Mouse (Mus musculus) lung, adult 2 months (tissue): ENCODE measurements around the gene Slc13a5.

ENCODE experiments used
- CTCF ChIP-seq: fragments of 200-500 bp; IDR thresholded peaks from 2 replicates; pipeline ENCODE4 v1.5.1; 2011; ENCODE audit warnings: mild to moderate bottlenecking, low read length, control low read depth; ENCODE audit not compliant: insufficient read depth
- POLR2A ChIP-seq: fragments of 200-500 bp; IDR thresholded peaks from 2 replicates; pipeline ENCODE4 v1.6.1; 2011; ENCODE audit warnings: low read depth, mild to moderate bottlenecking, control low read depth, low read length, borderline replicate concordance; ENCODE audit errors: extremely low read depth

DNA sequence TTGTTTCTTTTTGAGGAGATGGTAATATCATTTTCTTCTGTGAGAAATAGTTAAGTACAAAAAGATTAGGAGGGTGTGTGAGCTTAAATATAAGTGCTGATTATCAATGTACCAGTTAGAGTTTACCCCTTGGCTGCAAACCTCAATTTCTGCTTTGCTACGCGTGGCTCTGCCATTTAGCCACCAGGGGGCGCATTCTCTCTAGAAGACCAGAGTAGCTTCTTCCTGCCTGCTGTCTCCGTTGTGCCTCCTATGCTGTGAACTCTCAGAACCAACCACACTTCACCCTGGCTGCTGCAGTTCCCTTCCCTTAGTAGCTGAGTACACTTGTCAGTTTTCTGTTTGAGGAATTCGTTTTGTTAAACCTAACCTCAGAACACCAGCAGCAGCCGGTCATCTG is 45.7 kb downstream of the Slc13a5 start:
- peak; percentile 95 for TF ChIP-seq CTCF
- no peak for TF ChIP-seq POLR2A
